Mouse (Mus musculus) neural tube, embryonic 14.5 days (tissue): ENCODE results near the gene Gbp10. TPM values are rescaled to one million over a fixed set of nuclear protein-coding genes. Genes with fewer than 3 reads are reported as not detected.
A peak's percentile ranks its signal among the peaks of the same experiment; 100 is the strongest.
"Not testable (repeated sequence)": the region's sequence is repeated elsewhere in the genome, so short reads cannot be mapped to it uniquely, and the experiment has no call there.

Source experiments
- ATAC-seq: fragments of 200-750 bp; cut with Nextera tagmentation; 2 replicates; pipeline ENCODE4 v1.8.0; 2017; ENCODE audit warnings: low read depth, mild to moderate bottlenecking, moderate TSS enrichment, moderate library complexity
- H3K27ac ChIP-seq: fragments of 300-500 bp; sonication (generic); 2 replicates; pipeline ENCODE4 v1.5.1; 2014; ENCODE audit warnings: low read depth, mild to moderate bottlenecking, control low read depth, low read length, moderate library complexity, mixed read lengths
- H3K27me3 ChIP-seq: fragments of 300-500 bp; sonication (generic); 2 replicates; pipeline ENCODE4 v1.6.1; 2014; ENCODE audit warnings: low read length; ENCODE audit not compliant: control insufficient read depth, insufficient read depth
- H3K36me3 ChIP-seq: fragments of 300-500 bp; sonication (generic); 2 replicates; pipeline ENCODE4 v1.6.1; 2014; ENCODE audit warnings: low read length, mixed read lengths; ENCODE audit not compliant: control insufficient read depth, insufficient read depth
- H3K4me1 ChIP-seq: fragments of 300-500 bp; sonication (generic); 2 replicates; pipeline ENCODE4 v1.6.1; 2014; ENCODE audit warnings: low read length; ENCODE audit not compliant: control insufficient read depth, insufficient read depth
- H3K4me2 ChIP-seq: fragments of 300-500 bp; sonication (generic); 2 replicates; pipeline ENCODE4 v1.6.1; 2014; ENCODE audit warnings: mild to moderate bottlenecking, low read depth, low read length, control low read depth
- H3K4me3 ChIP-seq: fragments of 300-500 bp; sonication (generic); 2 replicates; pipeline ENCODE4 v1.5.1; 2014; ENCODE audit warnings: low read depth, low read length, control low read depth, mixed read lengths
- H3K9ac ChIP-seq: fragments of 300-500 bp; sonication (generic); replicated peaks from 2 replicates; pipeline ENCODE4 v1.6.1; 2014; ENCODE audit warnings: low read depth, mild to moderate bottlenecking, control low read depth, low read length, mixed read lengths
- H3K9me3 ChIP-seq: fragments of 300-500 bp; sonication (generic); 2 replicates; pipeline ENCODE4 v1.6.1; 2016; ENCODE audit warnings: low read length; ENCODE audit not compliant: control insufficient read depth
- WGBS: fragments of 180-500 bp; shearing (Covaris S2); extraction: QIAGEN DNeasy Blood & Tissue Kit; methylation state at CpG from one replicate; pipeline ENCODE4 v1.1.7; 2014; 5-methylcytosine and 5-hydroxymethylcytosine counted together
- polyA plus RNA-seq: library from polyadenylated mRNA; unstranded; fragments of >200 nt; fragmentation: Nextera tagmentation; extraction: Ambion mirVana; gene quantifications from 2 replicates; pipeline ENCODE4 v1.2.1, GENCODE M21; 2014

The Gbp10 gene
- 2.6 TPM in 1 of 2 replicates, not detected in the other for polyA plus RNA-seq

DNA sequence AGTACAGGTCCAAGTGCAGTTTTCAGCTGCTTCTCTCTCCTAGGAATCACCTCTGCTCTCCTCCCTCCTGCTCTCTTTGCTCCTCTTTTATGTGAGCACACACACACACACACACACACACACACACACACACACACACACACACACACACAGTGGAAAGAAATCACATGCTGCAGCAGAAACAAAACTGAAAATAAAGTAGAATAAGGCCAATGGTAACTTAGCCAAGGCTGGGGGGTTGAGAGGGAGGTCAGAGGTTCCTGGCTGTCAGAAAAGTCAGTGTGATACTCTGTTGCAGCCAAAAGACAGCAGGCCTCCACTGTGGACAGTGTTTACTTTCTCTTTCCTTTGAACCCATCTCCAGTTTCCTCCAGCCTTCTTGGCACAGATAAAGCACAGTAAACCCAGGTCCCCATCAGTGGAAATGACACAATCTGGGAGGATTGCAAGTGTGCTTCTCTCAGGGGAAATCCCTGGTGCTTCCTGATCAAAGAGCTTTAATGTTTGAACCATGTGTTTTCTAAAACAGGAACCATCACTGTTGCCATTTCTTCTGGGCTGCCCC is at the start of gene Gbp10:
Gene Gbp10 (minus strand): TSS at position 51 of the 565 bp plus-strand sequence.
- H3K4me1 ChIP-seq, H3K4me2 ChIP-seq, H3K4me3 ChIP-seq, H3K9me3 ChIP-seq, H3K9ac ChIP-seq, ATAC-seq, H3K27ac ChIP-seq, H3K36me3 ChIP-seq, H3K27me3 ChIP-seq: not testable (repeated sequence)

DNA sequence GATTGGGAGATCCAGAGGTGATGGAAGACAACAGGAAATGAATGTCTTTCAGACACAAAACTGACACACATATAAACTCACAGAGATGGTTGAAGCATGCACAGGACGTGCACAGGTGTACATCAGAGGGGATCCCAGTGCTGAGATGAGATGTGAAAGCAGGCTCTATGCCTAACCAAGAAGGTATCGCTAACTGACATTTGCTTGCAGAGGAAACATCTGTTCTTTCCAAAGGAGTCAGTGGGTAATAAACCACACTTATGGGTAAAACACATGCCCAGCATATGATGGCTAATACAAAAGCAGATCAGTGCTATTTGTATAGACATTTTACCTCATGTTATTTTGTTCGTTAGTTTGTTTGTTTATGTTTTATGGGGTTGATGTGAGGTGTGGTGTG is 21.3 kb upstream of the Gbp10 start:
- H3K36me3 ChIP-seq, H3K27ac ChIP-seq, H3K9me3 ChIP-seq, ATAC-seq, H3K9ac ChIP-seq, H3K27me3 ChIP-seq, H3K4me3 ChIP-seq, H3K4me2 ChIP-seq, H3K4me1 ChIP-seq: not testable (repeated sequence)
- no CpG with 5 or more reads among the region's 3 CpGs for WGBS

DNA sequence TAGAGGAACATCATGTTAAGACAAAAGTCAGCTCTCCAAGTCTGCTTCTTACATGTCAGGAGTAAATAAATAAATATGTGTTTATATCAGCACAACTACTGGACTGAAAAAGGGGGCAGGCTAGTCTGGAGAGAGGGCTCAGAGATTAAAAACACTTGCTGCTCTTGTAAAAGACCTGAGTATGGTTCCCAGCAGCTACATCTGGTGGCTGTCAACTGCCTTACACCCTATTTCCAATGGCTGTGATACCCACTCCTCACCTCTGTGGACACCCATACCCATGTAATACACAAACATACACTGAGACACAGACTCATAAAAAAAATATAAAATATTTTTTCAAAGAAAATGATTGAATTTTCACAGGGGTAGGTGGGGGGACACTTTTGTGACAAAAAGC is 13.2 kb upstream of the Gbp10 start:
- Histone ChIP-seq H3K9ac (no peak overlapping the region), H3K27me3 (no peaks in the 10 kb centered on the region), H3K9me3 (no peaks in the 10 kb centered on the region), H3K4me1 (no peaks in the 10 kb centered on the region), H3K27ac (no peak overlapping the region), H3K4me2 (no peak overlapping the region), H3K4me3 (no peak overlapping the region), H3K36me3 (no peaks in the 10 kb centered on the region)
- ATAC-seq: no peak

DNA sequence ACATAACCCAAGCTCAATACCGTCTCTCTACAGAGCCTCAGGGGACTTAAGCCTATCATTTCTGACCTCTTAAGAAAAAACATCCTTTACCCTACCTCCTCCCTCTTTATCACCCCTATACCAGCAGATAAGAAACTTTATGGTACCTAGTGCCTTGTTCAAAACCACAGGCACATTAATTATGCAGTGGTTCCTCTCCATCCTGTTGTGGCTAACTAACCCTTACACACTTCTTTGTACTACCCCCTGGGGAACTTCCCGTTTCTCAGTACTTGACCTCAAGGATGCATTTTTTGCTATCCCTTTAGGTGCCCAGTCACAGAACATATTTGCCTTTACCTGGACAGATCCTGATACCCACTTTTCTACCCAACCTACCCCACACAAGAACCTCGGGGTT is 5.4 kb upstream of the Gbp10 start:
- H3K4me3 ChIP-seq, H3K9ac ChIP-seq, H3K9me3 ChIP-seq, H3K27ac ChIP-seq, H3K4me2 ChIP-seq, H3K36me3 ChIP-seq, H3K27me3 ChIP-seq, H3K4me1 ChIP-seq, ATAC-seq: not testable (repeated sequence)
- 79% methylated on average over 3 of the region's 3 CpGs for WGBS

DNA sequence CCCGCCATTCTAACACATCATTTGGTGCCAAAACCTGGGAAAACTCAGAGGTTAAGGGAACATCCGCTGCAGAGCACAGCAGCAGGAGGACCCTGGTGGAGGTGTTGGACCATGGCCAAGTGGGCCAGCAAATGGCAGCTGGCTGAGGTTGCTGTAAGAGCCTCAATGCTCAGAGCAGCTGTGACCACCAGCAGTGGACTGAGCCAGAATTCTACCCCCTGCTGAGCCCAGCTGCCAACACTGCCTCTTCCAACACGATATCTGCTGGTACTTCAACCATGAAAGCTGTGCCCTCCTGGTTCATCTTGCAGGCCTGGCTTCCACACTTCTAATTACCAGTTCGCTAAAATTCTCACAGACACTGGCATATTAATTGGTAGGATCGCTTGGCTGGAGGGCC is 1.6 kb upstream of the Gbp10 start:
- not testable (repeated sequence) for H3K27ac ChIP-seq, H3K4me2 ChIP-seq, H3K9me3 ChIP-seq, H3K4me1 ChIP-seq, H3K4me3 ChIP-seq, H3K9ac ChIP-seq, H3K36me3 ChIP-seq, H3K27me3 ChIP-seq
- ATAC-seq: peak; percentile 72
- 60% methylated on average over 5 of the region's 5 CpGs for WGBS

DNA sequence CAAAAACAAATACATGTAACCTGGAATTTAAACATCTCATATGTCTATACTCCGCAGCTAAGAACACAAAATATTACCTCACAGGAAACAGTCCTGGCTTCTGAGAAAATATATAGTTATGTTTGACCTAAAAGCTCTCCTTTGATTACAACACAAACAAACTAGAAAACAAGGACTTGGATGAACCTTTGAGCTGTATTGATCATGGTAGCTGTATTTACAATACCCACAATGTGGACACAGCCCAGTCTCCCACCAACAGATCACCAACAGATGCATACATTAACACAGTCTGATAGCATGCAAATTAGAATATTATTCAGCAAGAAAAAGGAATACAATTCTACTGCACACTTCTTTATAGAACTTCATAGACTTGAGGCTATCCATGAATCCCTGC is 931 bp downstream of the Gbp10 start:
- not testable (repeated sequence) for H3K4me1 ChIP-seq, H3K4me2 ChIP-seq, H3K4me3 ChIP-seq, ATAC-seq, H3K27ac ChIP-seq, H3K36me3 ChIP-seq, H3K9me3 ChIP-seq, H3K27me3 ChIP-seq, H3K9ac ChIP-seq
- WGBS: 96% methylated on average over 1 of the region's 1 CpGs

DNA sequence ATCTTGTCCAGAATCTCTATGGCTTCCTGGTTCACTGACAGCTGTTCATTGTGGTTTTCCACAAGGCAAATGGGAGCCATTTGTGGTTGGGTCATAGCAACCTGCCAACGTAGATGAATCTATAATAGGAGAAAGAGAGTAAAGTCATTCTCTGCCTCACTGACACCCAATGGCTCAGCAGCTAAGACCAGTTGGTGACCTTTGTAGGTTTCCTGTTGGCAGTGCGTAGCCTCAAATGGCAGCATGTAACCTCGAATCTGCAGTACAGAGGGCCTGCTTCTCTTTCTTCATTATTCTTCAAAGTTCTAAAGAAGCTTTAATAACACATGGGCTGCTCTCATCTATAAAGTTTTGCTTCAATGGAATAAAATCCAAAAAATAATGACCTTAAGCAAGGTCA is 3.3 kb downstream of the Gbp10 start:
- H3K4me2 ChIP-seq, H3K4me3 ChIP-seq, H3K9me3 ChIP-seq, H3K27ac ChIP-seq, H3K27me3 ChIP-seq, H3K36me3 ChIP-seq, H3K4me1 ChIP-seq, H3K9ac ChIP-seq, ATAC-seq: not testable (repeated sequence)
- 92% methylated on average over 3 of the region's 3 CpGs for WGBS

DNA sequence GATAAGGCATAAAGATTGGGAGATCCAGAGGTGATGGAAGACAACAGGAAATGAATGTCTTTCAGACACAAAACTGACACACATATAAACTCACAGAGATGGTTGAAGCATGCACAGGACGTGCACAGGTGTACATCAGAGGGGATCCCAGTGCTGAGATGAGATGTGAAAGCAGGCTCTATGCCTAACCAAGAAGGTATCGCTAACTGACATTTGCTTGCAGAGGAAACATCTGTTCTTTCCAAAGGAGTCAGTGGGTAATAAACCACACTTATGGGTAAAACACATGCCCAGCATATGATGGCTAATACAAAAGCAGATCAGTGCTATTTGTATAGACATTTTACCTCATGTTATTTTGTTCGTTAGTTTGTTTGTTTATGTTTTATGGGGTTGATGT is 30.4 kb downstream of the Gbp10 start:
- not testable (repeated sequence) for H3K4me3 ChIP-seq, ATAC-seq, H3K27me3 ChIP-seq, H3K27ac ChIP-seq, H3K9me3 ChIP-seq, H3K4me2 ChIP-seq, H3K36me3 ChIP-seq, H3K4me1 ChIP-seq, H3K9ac ChIP-seq
- no CpG with 5 or more reads among the region's 3 CpGs for WGBS

DNA sequence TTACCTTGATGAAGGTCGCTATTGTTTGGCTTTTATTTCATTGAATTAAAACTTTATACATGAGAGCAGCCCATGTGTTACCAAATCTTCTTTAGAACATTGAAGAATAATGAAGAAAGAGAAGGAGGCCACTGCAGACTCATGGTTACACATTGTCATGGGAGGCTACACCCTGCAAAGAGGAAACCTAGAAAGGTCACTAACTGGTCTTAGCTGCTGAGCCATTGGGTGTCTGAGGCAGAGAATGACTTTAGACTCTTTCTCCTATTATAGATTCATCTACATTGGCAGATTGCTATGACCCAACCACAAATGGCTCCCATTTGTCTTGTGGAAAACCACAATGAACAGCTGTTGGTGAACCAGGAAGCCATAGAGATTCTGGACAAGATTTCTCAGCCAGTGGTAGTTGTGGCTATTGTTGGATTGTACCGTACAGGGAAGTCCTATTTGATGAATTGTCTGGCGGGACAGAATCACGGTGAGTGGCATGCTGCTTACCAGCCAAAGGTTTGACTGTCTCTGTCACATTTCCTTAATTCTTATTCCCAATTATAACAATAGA is 38.5 kb downstream of the Gbp10 start:
- not testable (repeated sequence) for H3K27me3 ChIP-seq, H3K9me3 ChIP-seq, H3K9ac ChIP-seq, H3K4me3 ChIP-seq, ATAC-seq, H3K27ac ChIP-seq, H3K4me2 ChIP-seq, H3K36me3 ChIP-seq, H3K4me1 ChIP-seq
- WGBS: 97% methylated on average over 4 of the region's 4 CpGs
